Mouse (Mus musculus): ENCODE results near the gene Hoxb6.

- TF ChIP-seq EP300 (IDR thresholded peaks at IDR 0.05; ENCODE audit: low read depth in 1 of 2, low read length in 2 of 2), result no peak
- no peak for TF ChIP-seq TCF12 (IDR thresholded peaks at IDR 0.05; ENCODE audit: low read depth, low read length)
- TF ChIP-seq MAFK (IDR thresholded peaks at IDR 0.05; ENCODE audit: borderline replicate concordance, low read depth, low read length), result no peak
Measured at GRCm38 (mm10) chr11:96311520-96312417, 19.5 kb downstream of the Hoxb6 start.
